Mouse (Mus musculus) C2C12 (cell line): ENCODE measurements around the gene Scarf2. TPM values are rescaled to one million over a fixed set of nuclear protein-coding genes. Genes with fewer than 3 reads are reported as not detected.

Source experiments
- H3K27me3 ChIP-seq: one replicate; pipeline ENCODE4 v1.6.1; 2011; ENCODE audit not compliant: control insufficient read depth, insufficient read depth, insufficient read length
- H3K36me3 ChIP-seq: one replicate; pipeline ENCODE4 v1.6.1; 2011; ENCODE audit not compliant: control insufficient read depth, insufficient read depth
- H3K4me3 ChIP-seq: one replicate; pipeline ENCODE4 v1.5.1; 2011; ENCODE audit warnings: mild to moderate bottlenecking, control low read depth; ENCODE audit not compliant: poor library complexity, insufficient read depth, severe bottlenecking
- H3K79me2 ChIP-seq: one replicate; pipeline ENCODE4 v1.6.1; 2011; ENCODE audit not compliant: control insufficient read depth, insufficient read depth
- H3K79me3 ChIP-seq: one replicate; pipeline ENCODE4 v1.6.1; 2011; ENCODE audit warnings: low read depth, control low read depth
- H3ac ChIP-seq: one replicate; pipeline ENCODE3; 2011; ENCODE audit warnings: low read depth; ENCODE audit not compliant: control insufficient read depth, insufficient read length
- CEBPB ChIP-seq: IDR thresholded peaks from one replicate; pipeline ENCODE4 v1.6.1; 2011; ENCODE audit warnings: low read depth, mild to moderate bottlenecking, control low read depth, moderate library complexity
- CTCF ChIP-seq: IDR thresholded peaks from one replicate; pipeline ENCODE4 v1.5.1; 2011; ENCODE audit not compliant: control insufficient read depth, insufficient read depth, insufficient read length
- FOSL1 ChIP-seq: IDR thresholded peaks from one replicate; pipeline ENCODE4 v1.8.0; 2011; ENCODE audit warnings: mild to moderate bottlenecking, low read length; ENCODE audit not compliant: poor library complexity, insufficient read depth, severe bottlenecking
- MAX ChIP-seq: IDR thresholded peaks from one replicate; pipeline ENCODE4 v1.6.1; 2011; ENCODE audit warnings: mild to moderate bottlenecking, control low read depth
- MYOD1 ChIP-seq: IDR thresholded peaks from one replicate; pipeline ENCODE4 v1.6.1; 2011; ENCODE audit warnings: low read depth; ENCODE audit not compliant: control insufficient read depth, insufficient read length
- MYOG ChIP-seq: IDR thresholded peaks from one replicate; pipeline ENCODE4 v1.6.1; 2011; ENCODE audit not compliant: control insufficient read depth, insufficient read length; ENCODE audit errors: extremely low read depth
- USF1 ChIP-seq: IDR thresholded peaks from one replicate; pipeline ENCODE4 v1.6.1; 2011; ENCODE audit warnings: low read depth, mild to moderate bottlenecking, control low read depth, moderate library complexity
- polyA plus RNA-seq: library from polyadenylated mRNA; unstranded; fragments of >200 nt; fragmentation: generic; extraction: Trizol; gene quantifications from one replicate; pipeline ENCODE4 v1.2.1, GENCODE M21; 2012; ENCODE audit warnings: missing spikeins

Scarf2 gene
- polyA plus RNA-seq, 1 experiment = 38.5 TPM

DNA sequence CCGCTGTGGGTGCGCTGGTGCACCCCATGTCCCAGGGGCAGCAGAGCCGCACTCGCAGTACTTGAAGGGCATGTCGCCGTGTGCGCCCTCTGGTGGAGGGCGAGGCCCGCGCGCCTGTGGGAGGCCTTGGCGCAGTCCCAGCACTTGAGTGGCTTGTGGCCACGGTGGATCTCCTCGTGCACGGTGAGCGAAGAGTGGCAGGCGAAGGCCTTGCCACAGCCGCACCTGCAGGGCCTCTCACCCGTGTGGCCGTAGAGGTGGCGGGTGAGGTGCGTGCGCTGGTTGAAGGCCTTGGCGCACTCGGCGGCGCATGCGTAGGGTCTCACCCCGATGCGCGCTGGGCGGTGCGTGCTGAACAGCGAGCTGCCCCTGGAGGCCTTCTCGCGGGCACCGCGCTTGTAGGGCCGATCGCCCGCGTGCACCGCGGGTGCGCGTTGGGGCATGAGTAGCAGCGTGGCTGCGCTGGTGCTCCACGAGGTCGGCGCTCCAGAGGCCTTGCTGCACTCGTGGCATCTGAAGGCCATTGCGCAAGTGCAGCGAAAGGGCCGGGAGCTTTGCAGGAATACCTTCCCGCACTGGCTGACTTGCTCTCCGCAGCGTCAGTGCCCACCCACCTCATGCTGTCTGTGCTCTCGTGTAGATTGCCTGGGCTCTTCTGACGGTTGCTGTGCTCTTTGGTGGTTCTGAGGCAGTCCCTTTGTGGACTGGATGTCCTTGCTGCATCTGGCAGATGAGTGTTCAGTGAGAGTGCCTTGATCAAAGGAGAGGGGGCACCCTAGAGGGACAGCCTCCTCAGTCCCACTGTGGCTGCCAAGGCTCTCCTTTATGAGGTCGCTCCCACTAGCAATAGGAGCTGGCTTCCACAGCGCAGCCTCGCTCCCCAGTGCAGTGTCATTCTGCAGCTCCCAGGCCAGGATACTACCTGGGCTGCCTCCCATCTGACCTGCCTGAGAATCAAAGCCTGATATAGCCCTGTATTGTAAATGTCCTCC lies 18.6 kb downstream of the Scarf2 start:
- no peaks in the 10 kb centered on the region for H3K79me3 ChIP-seq
- peak overlapping the region; percentile 13 for H3ac ChIP-seq
- no peaks in the 10 kb centered on the region for H3K36me3 ChIP-seq
- no peak overlapping the region for H3K4me3 ChIP-seq
- H3K27me3 ChIP-seq = no peaks in the 10 kb centered on the region
- peak; percentile 99 for TF ChIP-seq CTCF
- TF ChIP-seq FOSL1 = no peak
- no peak for TF ChIP-seq MYOD1
- peak; percentile 28 for TF ChIP-seq MAX
- no peak for TF ChIP-seq MYOG
- no peak for TF ChIP-seq USF1
- peak; percentile 68 for TF ChIP-seq CEBPB
- no peaks in the 10 kb centered on the region for H3K79me2 ChIP-seq

DNA sequence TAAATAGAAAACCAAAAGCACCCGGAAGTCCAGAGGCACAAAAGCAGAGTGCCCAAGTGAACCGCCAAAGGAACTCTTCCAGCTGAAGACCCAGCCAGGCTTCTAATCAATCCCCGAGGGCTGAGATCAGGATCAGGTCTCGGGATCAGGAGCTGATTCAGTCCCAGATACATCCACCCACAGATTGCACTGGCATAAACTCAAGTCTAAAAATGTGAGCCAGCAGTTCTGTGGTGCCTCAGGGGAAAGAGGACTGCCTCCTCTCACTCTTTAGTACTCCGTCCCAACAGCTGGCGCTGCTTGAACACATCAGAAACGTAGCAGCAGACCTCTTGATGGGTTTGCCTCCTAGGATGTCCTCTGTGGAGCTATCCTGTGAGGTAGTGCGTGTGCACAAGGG lies 19.4 kb downstream of the Scarf2 start:
- H3K27me3 ChIP-seq = no peaks in the 10 kb centered on the region
- no peaks in the 10 kb centered on the region for H3K79me3 ChIP-seq
- H3K4me3 ChIP-seq = no peak overlapping the region
- no peak for TF ChIP-seq USF1
- H3K79me2 ChIP-seq = no peaks in the 10 kb centered on the region
- H3ac ChIP-seq = no peak overlapping the region
- no peaks in the 10 kb centered on the region for H3K36me3 ChIP-seq

DNA sequence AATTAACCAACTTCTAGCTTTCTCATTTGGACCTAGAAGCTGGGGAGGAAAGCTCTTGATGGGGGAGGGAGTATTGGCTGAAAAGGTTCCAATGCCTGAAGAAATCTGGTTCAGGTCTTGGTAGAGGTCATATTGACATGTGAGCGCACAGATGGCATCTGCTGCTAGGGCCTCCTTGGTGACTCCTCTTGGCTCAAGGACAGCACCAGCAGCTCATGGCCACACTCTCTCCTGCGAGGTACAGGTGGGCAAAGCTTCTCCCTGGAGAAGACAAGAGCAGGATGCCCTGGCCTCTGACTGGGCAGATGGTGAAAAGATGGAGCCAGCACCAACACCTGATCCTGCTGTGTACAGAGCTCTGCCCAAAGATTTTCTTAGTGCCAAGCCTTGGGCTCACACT lies 29.4 kb downstream of the Scarf2 start:
- Histone ChIP-seq H3K79me3 (no peaks in the 10 kb centered on the region), H3K27me3 (peaks cover 40% of the 10 kb centered on the region), H3K79me2 (no peaks in the 10 kb centered on the region), H3K36me3 (no peaks in the 10 kb centered on the region), H3ac (no peak overlapping the region), H3K4me3 (no peak overlapping the region)
- TF ChIP-seq FOSL1 (no peak), MYOD1 (no peak), MAX (no peak), USF1 (no peak), CTCF (no peak), MYOG (no peak), CEBPB (no peak)

DNA sequence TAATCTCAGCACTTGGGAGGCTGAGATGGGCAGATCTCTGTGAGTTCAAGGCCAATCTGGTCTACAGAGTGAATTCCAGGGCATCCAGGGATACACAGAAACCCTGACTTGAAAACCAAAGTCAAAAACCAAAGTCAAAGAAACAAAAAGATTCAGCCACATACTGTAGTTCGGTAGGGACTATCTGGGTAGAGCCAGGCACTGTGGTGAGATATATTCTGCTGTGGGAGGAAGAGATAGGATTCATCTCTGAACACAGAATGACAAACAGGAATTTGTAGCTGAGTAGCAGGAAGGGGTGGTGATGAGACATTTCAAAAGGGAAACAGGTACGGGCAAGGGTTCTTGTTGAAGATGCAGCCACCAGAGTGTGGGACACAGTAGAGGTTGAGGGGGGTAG lies 31.1 kb downstream of the Scarf2 start:
- Histone ChIP-seq H3K27me3 (peaks cover 57% of the 10 kb centered on the region), H3K79me3 (no peaks in the 10 kb centered on the region), H3K36me3 (no peaks in the 10 kb centered on the region), H3K4me3 (no peak overlapping the region), H3ac (no peak overlapping the region), H3K79me2 (no peaks in the 10 kb centered on the region)
- TF ChIP-seq MYOD1 (no peak), USF1 (no peak), MYOG (no peak), CEBPB (no peak), MAX (no peak), CTCF (no peak), FOSL1 (no peak)

DNA sequence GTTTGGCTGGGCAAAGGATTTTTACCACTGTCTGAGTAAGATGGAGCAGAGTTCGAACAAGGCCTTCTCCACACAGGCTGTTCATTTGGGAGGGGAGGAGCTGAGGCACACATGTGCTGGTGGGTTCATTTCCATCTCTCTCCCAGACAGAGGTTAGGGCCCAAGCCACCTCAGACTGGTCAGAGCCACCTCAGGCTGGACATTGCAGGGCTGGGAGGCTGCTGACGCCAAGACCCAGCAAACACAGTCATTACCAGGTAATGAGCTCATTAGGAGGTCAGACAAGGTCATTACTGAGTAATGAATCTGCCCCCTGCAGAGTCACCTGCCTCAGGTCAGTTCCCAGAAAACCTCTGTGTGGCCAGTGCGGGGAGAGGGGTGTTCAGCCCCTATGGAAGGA lies 31.8 kb downstream of the Scarf2 start:
- Histone ChIP-seq H3K27me3 (peaks cover 60% of the 10 kb centered on the region), H3K79me3 (no peaks in the 10 kb centered on the region), H3K79me2 (no peaks in the 10 kb centered on the region), H3ac (no peak overlapping the region), H3K36me3 (no peaks in the 10 kb centered on the region), H3K4me3 (no peak overlapping the region)
- no peak for TF ChIP-seq MYOG
- TF ChIP-seq CTCF = no peak
- TF ChIP-seq USF1 = no peak
- TF ChIP-seq MYOD1 = no peak
- TF ChIP-seq MAX = no peak
- TF ChIP-seq FOSL1 = no peak
- no peak for TF ChIP-seq CEBPB
